ENCODE assay signal across 17 mouse cellular contexts in the genomic region with DNA sequence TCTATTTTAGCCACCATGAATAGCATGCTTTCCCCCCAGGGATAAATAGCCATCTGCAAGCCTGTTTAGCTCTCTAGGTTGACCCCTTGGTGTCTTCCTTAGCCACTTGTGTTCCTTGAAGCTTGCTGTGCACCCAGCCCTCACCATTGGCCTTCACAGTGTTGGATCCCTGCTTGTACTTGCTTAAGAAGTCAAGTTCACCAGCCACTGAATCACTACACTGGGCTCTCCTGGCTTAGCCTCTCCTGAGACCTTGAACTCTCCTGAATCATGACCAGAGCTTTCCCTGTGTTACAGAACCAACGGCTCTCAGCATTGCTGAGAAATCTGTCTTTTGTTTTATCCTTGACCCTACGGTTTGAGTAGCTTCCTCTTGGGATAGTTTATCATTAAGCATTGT. TPM values are rescaled to one million over a fixed set of nuclear protein-coding genes. Genes with fewer than 3 reads are reported as not detected.
"Had no signal": no experiment of that assay in that cellular context is flagged by ENCODE, and none has a peak within 500 bp of the region (broad histone marks: within the 10 kb centered on the region; RNA-seq: fewer than 3 reads in every experiment).

No protein-coding gene starts in this region.

- H3K27ac ChIP-seq: limb, embryonic 13.5 days; liver, embryonic 13.5 days; stomach, embryonic 15.5 days had no signal

- H3K36me3 ChIP-seq: limb, embryonic 10.5 days; limb, embryonic 13.5 days; liver, embryonic 13.5 days; stomach, embryonic 15.5 days had no signal

- H3K4me2 ChIP-seq: limb, embryonic 13.5 days; liver, embryonic 13.5 days; midbrain, embryonic 11.5 days; stomach, embryonic 15.5 days had no signal

- H3K9ac ChIP-seq: limb, embryonic 13.5 days; liver, embryonic 13.5 days; stomach, embryonic 15.5 days had no signal

- H3K9me3 ChIP-seq: limb, embryonic 10.5 days; liver, embryonic 13.5 days; stomach, embryonic 15.5 days had no signal

- H3K27me3 ChIP-seq: liver, embryonic 13.5 days; stomach, embryonic 15.5 days had no signal

- H3K4me1 ChIP-seq: liver, embryonic 13.5 days had no signal

- H3K4me3 ChIP-seq: limb, embryonic 10.5 days; limb, embryonic 13.5 days; liver, embryonic 13.5 days; stomach, embryonic 15.5 days had no signal

- DNase-seq: kidney, adult 9 months; kidney, postnatal 14 days; kidney, postnatal 4 days; liver, embryonic 13.5 days; lung, adult 2 months; lung, postnatal 14 days; lung, postnatal 4 days; midbrain, embryonic 14.5 days; thymus, adult 2 months; thymus, postnatal 14 days; thymus, postnatal 4 days had no signal

RNA-seq across cellular contexts. Expression of gene Eln, which starts 33.0 kb away (rescaled TPM):
- total RNA-seq: megakaryocyte progenitor cell, adult 5-6 weeks; megakaryocyte-erythroid progenitor cell, adult 5-6 weeks had no signal
